Mouse (Mus musculus): ENCODE data around the gene Plekhm1. TPM values are rescaled to one million over a fixed set of nuclear protein-coding genes. Genes with fewer than 3 reads are reported as not detected.

Gene Plekhm1
- polyA plus RNA-seq, 1 experiment from 2014 or later, result 7.6 TPM

Other genes with a start within 250 kb of the Plekhm1 start
- gene Fmnl1, start 241.6 kb downstream of the Plekhm1 start, polyA plus RNA-seq (2014; fragmentation: Nextera tagmentation; extraction: Ambion mirVana), result 0.65 and 0.87 TPM in 2 replicates
- gene 1700023F06Rik, start 204.1 kb downstream of the Plekhm1 start, polyA plus RNA-seq (2014; fragmentation: Nextera tagmentation; extraction: Ambion mirVana), result 0.12 and 0.14 TPM in 2 replicates
- 0.15 TPM in 1 of 2 replicates, not detected in the other for gene Spata32, start 194.3 kb downstream of the Plekhm1 start, polyA plus RNA-seq (2014; fragmentation: Nextera tagmentation; extraction: Ambion mirVana)
- gene Map3k14, start 145.2 kb downstream of the Plekhm1 start, polyA plus RNA-seq (2014; fragmentation: Nextera tagmentation; extraction: Ambion mirVana), result 2.3 and 3.3 TPM in 2 replicates
- gene Arhgap27, start 49.0 kb downstream of the Plekhm1 start, polyA plus RNA-seq (2014; fragmentation: Nextera tagmentation; extraction: Ambion mirVana), result 2.4 and 2.8 TPM in 2 replicates
- gene Lrrc37a, start 91.9 kb upstream of the Plekhm1 start, polyA plus RNA-seq (2014; fragmentation: Nextera tagmentation; extraction: Ambion mirVana), result not detected in 2 replicates
- gene Gm884, start 208.5 kb upstream of the Plekhm1 start, polyA plus RNA-seq (2014; fragmentation: Nextera tagmentation; extraction: Ambion mirVana), result not detected in 2 replicates
- not detected in 2 replicates for gene Lyzl6, start 226.2 kb upstream of the Plekhm1 start, polyA plus RNA-seq (2014; fragmentation: Nextera tagmentation; extraction: Ambion mirVana)
- not detected in 2 replicates for gene Rprml, start 236.9 kb upstream of the Plekhm1 start, polyA plus RNA-seq (2014; fragmentation: Nextera tagmentation; extraction: Ambion mirVana)

Measured in midbrain, embryonic 11.5 days (tissue).